Mouse (Mus musculus) heart, adult 2 months (tissue): Measurements from ENCODE around the gene Cxcr5. TPM values are rescaled to one million over a fixed set of nuclear protein-coding genes. Genes with fewer than 3 reads are reported as not detected.

ENCODE experiments used
- DNase-seq, 2 experiments: peaks; one replicate each; pipeline ENCODE4 v3.0.0; 2021
- H3K27ac ChIP-seq: fragments of 200-600 bp; 2 replicates; pipeline ENCODE4 v1.8.1; 2022
- H3K27me3 ChIP-seq: fragments of 200-500 bp; 2 replicates; pipeline ENCODE4 v1.6.1; 2012; ENCODE audit warnings: mild to moderate bottlenecking, low read length, inconsistent platforms, mixed read lengths; ENCODE audit not compliant: control insufficient read depth, insufficient read depth
- H3K36me3 ChIP-seq: fragments of 200-500 bp; 2 replicates; pipeline ENCODE4 v1.6.1; 2012; ENCODE audit warnings: low read length, inconsistent platforms; ENCODE audit not compliant: control insufficient read depth, insufficient read depth
- H3K4me1 ChIP-seq: fragments of 200-500 bp; 2 replicates; pipeline ENCODE4 v1.6.1; 2011; ENCODE audit warnings: low read length; ENCODE audit not compliant: control insufficient read depth, insufficient read depth
- H3K4me3 ChIP-seq: fragments of 200-600 bp; 2 replicates; pipeline ENCODE4 v1.8.1; 2022
- H3K79me2 ChIP-seq: fragments of 200-500 bp; replicated peaks from 2 replicates; pipeline ENCODE4 v1.6.1; 2012; ENCODE audit warnings: mild to moderate bottlenecking, inconsistent platforms, low read length, moderate library complexity, mixed read lengths; ENCODE audit not compliant: control insufficient read depth, insufficient read depth
- H3K9ac ChIP-seq: fragments of 200-500 bp; 2 replicates; pipeline ENCODE4 v1.6.1; 2012; ENCODE audit warnings: low read depth, mild to moderate bottlenecking, control low read depth, inconsistent platforms, low read length, mixed read lengths
- CTCF ChIP-seq: fragments of 200-600 bp; IDR thresholded peaks from 2 replicates; pipeline ENCODE4 v1.8.1; 2022; ENCODE audit warnings: antibody characterized with exemption, mild to moderate bottlenecking, moderate library complexity
- EP300 ChIP-seq: fragments of 200-500 bp; IDR thresholded peaks from 2 replicates; pipeline ENCODE4 v1.6.1; 2011; ENCODE audit warnings: low read depth, low read length, control low read depth; ENCODE audit not compliant: insufficient read depth
- POLR2A ChIP-seq: fragments of 200-500 bp; IDR thresholded peaks from 2 replicates; pipeline ENCODE4 v1.6.1; 2011; ENCODE audit warnings: mild to moderate bottlenecking, low read depth, low read length, control low read depth; ENCODE audit not compliant: insufficient read depth
- WGBS: fragments of 180-500 bp; shearing (Covaris S2); methylation state at CpG from one replicate; pipeline ENCODE4 v1.1.7; 2018; 5-methylcytosine and 5-hydroxymethylcytosine counted together
- intact Hi-C: fragments of 180-260 bp; cut with DNase I; formaldehyde crosslinking; loops from one replicate; pipeline ENCODE4 v1.15.1; 2025
- polyA plus RNA-seq: library from polyadenylated mRNA; depleted of rRNA; stranded (reverse); fragments of >200 nt; gene quantifications from 2 replicates; pipeline ENCODE4 v1.2.3, GENCODE M21; 2012
- total RNA-seq, 2 experiments: library from RNA; stranded (reverse); gene quantifications; 2 replicates each; pipeline ENCODE4 v1.2.3; 2021

Gene Cxcr5
- total and polyA plus RNA-seq, 3 experiments, result 0.41 to 1.7 (median 0.42) TPM

DNA sequence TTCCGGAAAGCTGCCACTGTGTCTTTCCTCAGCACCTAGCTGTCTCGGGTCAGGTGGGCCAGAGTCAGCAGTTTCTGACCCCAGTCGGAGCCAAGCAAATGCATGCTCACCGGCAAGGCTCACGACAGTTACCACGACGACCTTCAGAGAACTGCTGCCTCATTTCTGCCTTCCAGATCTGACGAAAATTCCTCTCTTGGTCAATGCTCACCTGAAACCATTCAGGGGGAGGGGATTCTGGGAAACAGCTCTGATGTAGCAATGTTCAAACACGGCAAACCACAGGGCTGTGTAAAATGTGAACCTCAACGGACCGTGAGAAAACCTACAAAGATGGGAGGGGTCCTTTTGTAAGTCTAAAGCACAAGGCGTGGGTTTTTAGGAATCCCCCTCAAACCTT is 1.3 kb upstream of the Cxcr5 start:
- no peaks in the 10 kb centered on the region for H3K36me3 ChIP-seq
- TF ChIP-seq EP300 (no peak), CTCF (no peak), POLR2A (no peak)
- WGBS, result 69% methylated on average over 12 of the region's 12 CpGs
- H3K4me1 ChIP-seq, result peaks cover 6% of the 10 kb centered on the region
- H3K27ac ChIP-seq, result no peak overlapping the region
- H3K4me3 ChIP-seq, result no peak overlapping the region
- no peaks in the 10 kb centered on the region for H3K79me2 ChIP-seq
- intact Hi-C loops, result no loop called here
- H3K27me3 ChIP-seq, result no peaks in the 10 kb centered on the region
- H3K9ac ChIP-seq, result no peak overlapping the region
- no peak for DNase-seq

DNA sequence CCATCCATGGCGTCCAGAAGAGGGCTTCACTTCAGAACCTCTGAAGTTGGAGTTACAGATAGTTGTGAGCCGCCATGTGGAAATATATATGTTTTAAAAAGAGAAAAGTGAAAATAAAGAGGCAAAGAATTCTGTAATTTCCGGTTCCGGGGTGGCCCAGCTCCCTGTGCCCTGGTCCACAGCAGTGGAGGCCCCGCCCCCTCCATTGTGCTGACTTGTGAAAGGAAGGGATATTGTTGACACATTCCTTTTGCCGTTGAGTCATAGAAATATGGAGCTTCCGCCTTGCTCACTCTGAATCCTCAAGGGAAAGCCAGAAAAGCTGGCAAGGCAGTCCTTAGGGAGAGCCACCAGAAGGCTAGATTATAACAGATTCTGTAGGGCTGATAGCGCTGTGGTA is 9.5 kb downstream of the Cxcr5 start:
- no peaks in the 10 kb centered on the region for H3K79me2 ChIP-seq
- H3K36me3 ChIP-seq, result no peaks in the 10 kb centered on the region
- no peak overlapping the region for H3K4me3 ChIP-seq
- no peaks in the 10 kb centered on the region for H3K27me3 ChIP-seq
- H3K9ac ChIP-seq, result no peak overlapping the region
- no peak overlapping the region for H3K27ac ChIP-seq
- DNase-seq, result peak in 1 of 2 experiments; percentile 44
- H3K4me1 ChIP-seq, result no peaks in the 10 kb centered on the region
- TF ChIP-seq EP300, result no peak
- no peak for TF ChIP-seq CTCF
- no peak for TF ChIP-seq POLR2A
- WGBS, result 54% methylated on average over 8 of the region's 8 CpGs
- intact Hi-C loops, result no loop called here

DNA sequence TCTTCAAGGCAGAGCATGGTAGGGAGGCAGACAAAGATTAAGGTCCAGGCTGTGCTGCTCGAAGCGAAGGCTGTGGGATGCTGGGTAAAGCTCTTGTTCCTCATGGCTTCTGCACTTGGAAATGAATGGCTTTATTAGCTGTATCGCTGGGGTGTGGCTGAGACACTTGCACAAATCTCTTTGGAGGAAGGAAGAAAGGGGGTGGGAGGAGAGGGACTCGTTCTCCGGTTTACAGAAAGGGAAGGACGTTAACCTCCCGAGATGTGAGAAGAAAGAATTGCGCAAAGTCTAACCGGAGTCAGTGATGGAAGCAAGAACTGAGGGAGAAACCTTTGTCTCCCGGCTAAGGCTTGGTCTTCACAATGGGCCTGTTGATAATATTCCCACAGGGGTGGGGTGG is 10.5 kb downstream of the Cxcr5 start:
- H3K79me2 ChIP-seq, result no peaks in the 10 kb centered on the region
- no peak overlapping the region for H3K4me3 ChIP-seq
- no peak overlapping the region for H3K27ac ChIP-seq
- H3K27me3 ChIP-seq, result no peaks in the 10 kb centered on the region
- H3K4me1 ChIP-seq, result no peaks in the 10 kb centered on the region
- DNase-seq, result no peak
- intact Hi-C loops, result no loop called here
- TF ChIP-seq POLR2A, result no peak
- TF ChIP-seq CTCF, result no peak
- TF ChIP-seq EP300, result no peak
- no peak overlapping the region for H3K9ac ChIP-seq
- WGBS, result 63% methylated on average over 10 of the region's 10 CpGs
- H3K36me3 ChIP-seq, result no peaks in the 10 kb centered on the region

DNA sequence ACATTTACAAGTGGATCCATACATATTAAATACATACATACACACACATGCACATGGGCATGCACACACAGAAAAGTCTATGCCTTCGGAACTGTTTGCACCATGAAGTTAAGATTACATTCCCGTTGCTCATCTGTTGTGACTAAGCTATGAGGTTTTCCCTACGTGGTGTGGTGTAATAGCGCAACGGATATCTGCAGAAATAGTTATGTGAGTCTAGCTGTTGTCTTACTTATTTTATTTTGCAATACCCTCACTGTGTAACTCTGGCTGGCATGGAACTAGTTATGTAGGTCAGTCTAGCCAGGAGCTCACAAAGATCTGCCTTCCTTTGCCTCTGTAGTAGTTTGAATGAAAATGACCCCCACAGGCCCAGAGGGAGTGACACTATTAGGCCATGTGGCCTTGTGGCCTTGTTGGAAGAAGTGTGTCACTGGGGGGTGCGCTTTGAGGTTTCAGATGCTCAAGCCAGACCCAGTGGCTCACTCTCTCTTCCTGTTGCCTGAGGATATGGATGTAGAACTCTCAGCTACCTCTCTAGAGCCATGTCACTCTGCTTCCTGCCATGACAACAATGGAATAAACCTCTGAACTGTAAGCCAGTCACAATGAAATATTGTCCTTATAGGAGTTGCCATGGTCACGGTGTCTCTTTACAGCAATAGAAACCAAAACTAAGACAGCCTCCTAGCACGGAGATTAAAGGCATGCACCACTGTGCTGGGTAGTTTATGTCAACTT is 13.1 kb downstream of the Cxcr5 start:
- Histone ChIP-seq H3K36me3 (no peaks in the 10 kb centered on the region), H3K27me3 (no peaks in the 10 kb centered on the region), H3K4me3 (no peak overlapping the region), H3K4me1 (no peaks in the 10 kb centered on the region), H3K9ac (no peak overlapping the region), H3K27ac (no peak overlapping the region), H3K79me2 (no peaks in the 10 kb centered on the region)
- TF ChIP-seq EP300 (no peak), CTCF (no peak), POLR2A (no peak)
- 90% methylated on average over 8 of the region's 8 CpGs for WGBS
- intact Hi-C loops, result no loop called here
- no peak for DNase-seq

DNA sequence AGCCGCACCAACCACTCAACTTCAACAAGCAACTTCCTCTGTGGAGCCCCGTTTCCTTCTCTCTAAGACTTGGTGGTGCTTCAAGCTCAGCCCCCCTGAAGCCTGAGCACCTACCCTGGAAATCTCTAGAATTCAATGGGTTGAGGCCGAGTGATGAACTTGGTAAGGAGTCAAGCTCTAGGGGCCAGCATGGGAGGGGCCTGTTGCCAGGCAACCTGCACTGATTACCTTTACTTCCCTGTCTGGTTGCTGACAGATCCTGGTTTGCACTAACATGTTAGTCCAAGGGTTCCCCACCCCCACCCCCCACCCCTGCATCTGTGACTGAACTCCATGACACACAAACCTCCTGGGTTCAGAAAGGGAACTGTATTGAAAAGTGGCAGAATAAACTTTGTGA is 16.7 kb downstream of the Cxcr5 start:
- no peaks in the 10 kb centered on the region for H3K79me2 ChIP-seq
- no peak overlapping the region for H3K4me3 ChIP-seq
- H3K9ac ChIP-seq, result no peak overlapping the region
- TF ChIP-seq POLR2A, result no peak
- TF ChIP-seq CTCF, result no peak
- TF ChIP-seq EP300, result no peak
- WGBS, result 75% methylated on average over 3 of the region's 3 CpGs
- H3K27me3 ChIP-seq, result no peaks in the 10 kb centered on the region
- no peaks in the 10 kb centered on the region for H3K36me3 ChIP-seq
- H3K27ac ChIP-seq, result no peak overlapping the region
- intact Hi-C loops, result no loop called here
- no peak for DNase-seq
- no peaks in the 10 kb centered on the region for H3K4me1 ChIP-seq

DNA sequence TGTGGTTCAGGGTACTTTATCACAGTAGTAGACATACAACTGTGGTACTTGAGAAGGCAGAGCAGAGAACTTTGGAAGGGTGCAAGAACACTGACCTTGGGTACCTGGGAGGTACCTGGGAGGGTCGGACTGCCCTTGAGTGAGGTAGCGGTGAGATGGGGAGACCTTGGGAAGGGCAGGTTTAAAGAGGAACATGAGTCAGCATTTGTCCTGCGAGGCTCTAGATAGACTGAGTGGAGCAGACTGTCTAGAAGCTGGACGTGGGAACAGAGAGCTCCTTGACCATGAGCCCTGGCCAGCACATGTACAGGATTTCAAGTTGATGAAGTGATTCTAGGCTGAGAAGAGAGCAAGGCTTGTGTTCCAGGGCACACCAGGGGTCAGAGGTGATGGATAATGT is 19.3 kb downstream of the Cxcr5 start:
- WGBS, result 58% methylated on average over 4 of the region's 4 CpGs
- intact Hi-C loops, result no loop called here

More for the DNA sequence above, 19.3 kb downstream of the Cxcr5 start:
- H3K27me3 ChIP-seq, result no peaks in the 10 kb centered on the region
- DNase-seq, result no peak
- H3K79me2 ChIP-seq, result no peaks in the 10 kb centered on the region
- TF ChIP-seq EP300, result no peak
- H3K4me1 ChIP-seq, result peaks cover 2% of the 10 kb centered on the region; the same call in 1 of the 2 replicates
- H3K27ac ChIP-seq, result no peak overlapping the region
- H3K4me3 ChIP-seq, result no peak overlapping the region
- H3K9ac ChIP-seq, result no peak overlapping the region
- H3K36me3 ChIP-seq, result no peaks in the 10 kb centered on the region
